1 mouse cellular context compared by ENCODE assay signal in genomic region chr12:87201694-87202093, GRCm38 (mm10).
TF ChIP-seq lines count a peak whose summit lies in the region.

No protein-coding gene starts in this region.

TF ChIP-seq in CH12.LX, 34 proteins besides CTCF, POLR2A, EP300 and RAD21 (continued from another document):
- TF ChIP-seq TBP (conservative IDR thresholded peaks at IDR 0.05; ENCODE audit: low read depth, low read length) (0 out of 2 replicates have a peak, but pooled peaks have one; percentile 20), CHD1 (IDR thresholded peaks at IDR 0.05; ENCODE audit: low read depth, low read length) (no peak)
